Mouse (Mus musculus): ENCODE measurements around the gene Elovl5. TPM values are rescaled to one million over a fixed set of nuclear protein-coding genes. Genes with fewer than 3 reads are reported as not detected.

Elovl5 gene
- total RNA-seq (2023): 100 to 1,000 TPM; 119 to 134 TPM

GRCm38 (mm10) chr9:77917074-77917621 lies at the start of gene Elovl5:
Gene Elovl5, plus strand, starts transcription at chr9:77917364.

Other genes with a start within 250 kb of the Elovl5 start
- gene Gclc, start 162.8 kb upstream of the Elovl5 start, total RNA-seq (2023): 10 to 100 TPM; 26.3 to 27.4 TPM
- gene Gcm1, start 134.6 kb downstream of the Elovl5 start, total RNA-seq (2023): not detected
- 10 to 100 TPM; 25.0 to 30.4 TPM for gene Fbxo9, start 191.7 kb downstream of the Elovl5 start, total RNA-seq (2023)
- 10 to 100 TPM in 1 of 2 experiments, 1 to 10 TPM in 1; 6.4 to 10.1 TPM for gene Ick, start 191.8 kb downstream of the Elovl5 start, total RNA-seq (2023)

All from monocyte, adult 59 days (primary cell).